Mouse (Mus musculus) urinary bladder, postnatal 10 days (tissue): ENCODE data around the gene Toe1.

ENCODE experiments used
- DNase-seq: peaks from one replicate; pipeline ENCODE4 v3.0.0; 2022; ENCODE audit warnings: low spot score

Toe1 gene

DNA sequence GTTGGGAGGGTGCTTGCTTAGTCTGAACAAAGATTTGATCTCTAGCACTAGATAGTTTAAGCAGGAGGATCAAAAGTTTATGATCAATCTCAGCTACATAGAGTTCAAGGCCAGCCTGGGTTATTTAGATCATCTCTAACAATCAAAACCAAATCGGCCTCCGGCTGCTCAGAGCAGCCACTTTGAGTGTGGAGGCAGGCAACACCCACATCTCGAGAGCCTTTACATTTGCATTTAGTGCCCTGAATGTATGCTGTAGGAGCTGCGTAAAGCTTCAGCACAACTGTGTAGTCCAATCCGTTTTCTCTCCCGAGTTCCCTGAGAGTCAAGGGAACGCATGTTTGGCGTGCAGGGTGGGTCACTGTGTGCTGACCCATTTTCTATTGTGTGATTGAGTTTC is 15.0 kb downstream of the Toe1 start:
- DNase-seq = no peak

DNA sequence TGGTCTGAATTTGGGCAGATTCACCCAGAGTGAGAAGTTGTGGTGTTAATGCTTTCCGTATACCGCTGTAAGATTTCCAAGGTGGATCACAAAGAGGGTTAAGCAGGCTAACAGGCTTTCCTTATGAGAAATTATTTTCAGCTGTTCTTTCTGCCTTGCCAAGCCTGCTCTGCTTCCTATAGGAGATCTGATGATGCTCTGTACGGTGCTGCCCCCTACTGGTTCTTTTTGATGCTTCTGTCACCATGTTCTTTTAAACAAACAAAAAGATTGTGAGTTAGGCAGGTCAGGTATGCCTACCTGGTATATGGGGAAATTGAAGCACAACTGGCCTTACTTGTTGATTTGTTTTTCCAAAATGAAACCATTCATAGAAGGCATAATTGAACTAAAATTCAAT is 18.5 kb downstream of the Toe1 start:
- DNase-seq = no peak

DNA sequence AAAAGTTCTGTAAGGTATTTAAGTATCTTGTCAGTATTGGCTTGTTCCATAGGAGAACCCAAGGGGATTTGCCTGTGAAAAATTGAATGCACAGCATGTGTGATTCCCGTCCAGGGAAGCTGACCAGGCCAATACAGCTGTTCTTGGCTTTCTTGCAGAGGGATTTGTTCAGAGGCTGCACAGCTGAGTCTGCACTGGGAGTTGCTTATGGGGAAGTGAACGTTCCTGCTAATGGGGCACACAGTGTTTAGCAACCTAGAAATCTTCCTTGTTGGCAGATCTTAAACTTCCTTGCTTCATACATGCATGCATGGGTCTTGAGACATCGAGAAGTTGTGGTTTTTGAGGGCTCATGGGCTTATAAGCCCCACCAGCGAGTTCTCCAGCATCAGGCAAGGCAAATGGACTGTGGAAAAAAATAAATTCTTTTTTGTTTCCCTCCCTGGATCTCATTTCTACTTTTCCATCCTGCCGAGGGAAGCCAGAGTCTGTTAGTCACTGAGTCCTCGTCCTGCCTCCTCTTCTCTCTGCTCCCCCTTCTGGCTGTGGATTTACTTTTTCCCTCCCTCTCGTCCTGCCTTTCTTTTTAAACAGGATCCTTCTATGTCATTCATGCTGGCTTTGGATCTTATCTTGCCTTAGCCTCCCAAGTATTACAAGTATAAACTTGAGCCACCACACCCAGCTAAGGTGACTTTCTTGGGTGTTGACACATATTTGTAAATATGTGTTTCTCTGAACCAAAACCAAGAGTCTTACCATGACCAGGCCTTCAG is 19.3 kb downstream of the Toe1 start:
- DNase-seq = no peak

DNA sequence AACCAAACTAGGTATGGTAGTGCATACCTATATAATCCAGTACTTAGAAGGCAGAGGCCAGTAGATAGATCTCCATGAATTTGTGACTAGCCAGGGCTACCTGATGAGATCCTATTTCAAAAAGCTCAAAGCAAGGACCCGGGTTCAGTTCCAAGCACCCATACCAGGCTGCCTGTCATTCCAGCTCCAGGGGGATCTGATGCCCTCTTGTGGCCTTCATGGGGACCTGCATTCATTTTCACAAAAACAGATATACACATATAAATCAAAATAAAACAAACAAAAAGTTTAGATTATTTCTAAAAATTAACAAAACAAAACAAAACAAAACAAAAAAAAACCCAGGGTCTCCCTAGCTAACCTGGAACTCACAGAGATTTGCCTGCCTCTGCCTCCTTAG is 20.9 kb downstream of the Toe1 start:
- no peak for DNase-seq

DNA sequence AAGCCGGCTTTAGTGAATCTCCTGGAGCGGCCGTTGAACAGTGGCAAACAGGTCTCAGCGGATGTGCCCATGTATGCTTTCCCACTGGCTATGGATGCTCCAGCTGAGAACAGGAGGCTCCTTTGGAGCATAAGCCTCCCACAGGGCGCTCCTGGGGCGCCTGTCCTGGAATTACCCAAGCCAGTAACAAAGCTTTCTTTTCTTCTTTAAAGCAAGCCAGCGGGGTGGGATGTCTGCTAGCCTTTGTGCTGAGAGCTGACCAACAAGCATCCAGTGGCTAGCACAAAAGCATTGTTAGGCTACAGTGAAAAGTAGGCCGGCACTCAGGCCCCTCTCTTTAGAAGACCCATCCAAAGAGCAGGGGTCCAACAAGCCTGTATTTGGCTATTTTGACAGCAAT is 25.3 kb downstream of the Toe1 start:
- DNase-seq = no peak

DNA sequence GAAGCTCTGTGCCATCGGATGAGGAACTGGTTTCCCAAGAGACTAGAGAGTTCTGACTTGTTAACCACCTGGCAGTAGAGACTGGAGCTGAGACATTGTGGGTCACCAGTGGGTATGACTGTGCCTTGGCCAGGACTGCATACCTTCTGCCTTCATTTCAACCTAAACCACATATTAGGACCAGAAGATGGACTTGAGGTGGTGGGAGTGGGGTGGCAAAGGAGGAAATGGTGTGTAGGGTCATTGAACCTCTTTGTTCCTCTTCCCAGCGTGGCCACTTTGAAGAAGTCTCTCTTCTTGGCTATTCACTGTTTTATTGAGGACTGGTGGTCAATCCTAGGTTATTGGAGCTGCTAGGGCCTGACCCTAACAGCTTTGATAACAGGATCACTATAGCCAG is 26.1 kb downstream of the Toe1 start:
- no peak for DNase-seq

DNA sequence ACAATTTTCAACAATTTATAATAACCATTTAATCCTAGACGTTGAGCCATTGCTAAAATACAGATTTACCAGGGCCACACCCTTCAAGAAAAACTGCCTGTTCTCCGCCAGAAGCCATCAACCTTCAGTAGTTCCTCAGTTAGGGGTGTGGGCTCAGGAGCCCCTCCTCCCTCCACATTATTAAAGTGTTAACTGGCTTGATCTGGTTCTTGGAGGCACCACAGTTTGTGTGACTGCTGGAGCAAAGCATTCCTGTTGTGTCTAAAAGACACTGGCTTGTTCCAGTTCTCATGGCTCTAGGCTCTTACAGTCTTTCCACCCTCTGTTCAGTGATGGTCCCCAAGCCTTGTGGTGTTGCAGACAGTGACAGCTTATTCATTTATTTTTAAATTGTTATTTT is 26.9 kb downstream of the Toe1 start:
- no peak for DNase-seq

DNA sequence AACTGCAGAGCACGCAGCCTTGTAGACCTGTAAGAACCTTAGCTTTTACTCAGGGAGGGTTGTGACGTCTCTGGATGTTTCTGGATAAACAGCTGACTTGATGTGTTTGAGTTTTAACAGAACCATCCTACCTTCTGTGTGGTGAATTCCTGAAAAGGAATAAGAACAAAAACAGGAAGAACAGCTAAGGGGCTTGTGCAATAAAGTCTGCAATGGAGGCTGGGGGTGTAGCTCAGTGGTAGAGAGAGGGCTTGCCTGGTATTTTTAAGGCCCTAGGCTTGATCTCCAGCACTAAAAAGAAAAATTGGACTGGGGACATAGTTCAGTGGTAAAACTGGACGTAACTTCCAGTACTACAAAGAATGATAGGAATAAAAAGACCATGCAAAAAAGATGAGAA is 30.4 kb downstream of the Toe1 start:
- no peak for DNase-seq

DNA sequence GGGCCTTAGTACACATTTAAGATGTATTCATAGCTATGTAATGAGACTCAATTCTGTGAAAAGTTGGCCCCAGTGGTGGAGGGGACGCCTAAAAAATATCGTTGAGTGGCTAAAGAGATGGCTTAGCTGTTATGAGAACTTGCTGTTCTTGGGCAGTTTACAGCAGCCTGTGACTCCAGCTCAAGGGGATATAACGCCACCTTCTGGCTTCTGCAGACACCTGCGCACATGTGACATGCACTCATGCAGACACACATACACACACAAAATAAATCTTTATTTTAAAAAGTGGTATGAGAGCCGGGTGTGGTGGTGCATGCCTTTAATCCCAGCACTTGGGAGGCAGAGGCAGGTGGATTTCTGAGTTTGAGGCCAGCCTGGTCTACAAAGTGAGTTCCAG is 31.0 kb downstream of the Toe1 start:
- DNase-seq = no peak

DNA sequence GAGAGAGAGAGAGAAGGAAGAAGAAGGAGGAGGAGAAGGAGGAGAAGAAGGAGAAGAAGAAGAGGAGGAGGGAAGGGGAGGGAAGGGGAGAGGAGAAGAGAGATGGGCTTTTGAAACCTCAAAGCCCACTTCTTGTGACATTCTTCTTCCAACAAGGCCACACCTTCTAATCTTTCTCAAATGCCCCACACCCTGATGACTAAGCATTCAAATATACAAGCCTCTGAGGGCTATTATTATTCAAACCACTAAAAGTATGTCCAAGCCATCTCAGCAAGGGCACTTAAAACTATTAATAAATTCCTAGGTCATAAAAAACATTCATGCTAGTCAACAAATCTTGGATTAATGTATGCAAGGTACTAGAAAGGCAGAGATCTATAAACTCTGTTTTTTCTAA is 38.4 kb downstream of the Toe1 start:
- no peak for DNase-seq

DNA sequence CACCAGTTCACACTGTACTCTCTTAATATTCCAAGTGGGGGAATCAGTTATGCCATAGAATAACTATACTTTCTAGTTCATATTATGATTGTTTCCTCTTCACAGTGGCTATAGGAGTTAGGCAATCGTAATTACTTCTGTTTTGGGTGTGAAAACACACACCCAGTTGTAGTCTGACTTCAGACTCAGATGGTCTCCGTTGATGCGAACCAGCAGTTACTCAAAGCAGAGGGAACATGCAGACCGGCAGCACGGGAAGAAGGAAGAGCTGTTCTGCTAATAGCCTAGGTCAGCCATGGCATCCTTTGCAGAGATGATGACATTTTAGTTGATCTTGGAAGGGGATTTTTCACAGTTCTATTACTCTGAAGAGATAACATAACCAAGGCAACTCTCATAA is 38.9 kb downstream of the Toe1 start:
- no peak for DNase-seq

DNA sequence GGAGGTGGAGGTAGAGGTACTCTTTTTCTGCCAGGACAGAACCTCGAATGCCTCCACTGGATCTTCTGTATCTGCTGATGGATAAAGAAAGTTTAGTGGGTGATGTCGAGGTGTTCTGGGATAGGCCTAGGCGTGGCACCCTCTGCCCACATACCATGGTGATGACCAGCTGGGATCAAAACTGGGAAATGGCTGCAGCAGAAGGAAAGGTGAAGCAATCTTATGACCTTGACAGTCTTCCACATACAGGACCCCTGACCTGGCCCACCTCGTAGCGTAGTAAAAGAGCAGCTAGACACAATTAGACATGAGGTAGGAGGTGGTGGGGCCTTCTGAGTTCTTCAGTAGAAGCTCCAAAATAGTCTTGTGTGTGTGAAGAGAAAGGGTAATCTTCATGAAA is 43.4 kb downstream of the Toe1 start:
- DNase-seq = no peak

DNA sequence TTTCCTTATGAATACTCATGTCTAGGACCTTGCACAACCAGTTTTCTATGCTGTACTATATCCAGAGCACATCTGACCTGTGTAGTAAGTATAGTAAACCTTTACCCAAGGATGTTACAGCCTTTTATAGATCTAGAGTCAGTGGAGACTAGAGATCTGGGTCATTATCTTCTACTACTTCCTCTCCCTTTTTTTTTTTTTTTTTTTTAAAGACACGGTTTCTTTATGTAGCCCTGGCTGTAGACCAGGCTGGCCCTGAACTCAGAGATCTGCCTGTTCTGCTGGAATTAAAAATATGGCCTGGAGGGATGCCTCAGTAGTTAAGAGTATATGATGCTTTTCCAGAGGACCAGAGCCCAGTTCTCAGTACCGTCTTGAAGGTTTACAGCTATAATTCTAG is 45.5 kb downstream of the Toe1 start:
- DNase-seq = no peak

DNA sequence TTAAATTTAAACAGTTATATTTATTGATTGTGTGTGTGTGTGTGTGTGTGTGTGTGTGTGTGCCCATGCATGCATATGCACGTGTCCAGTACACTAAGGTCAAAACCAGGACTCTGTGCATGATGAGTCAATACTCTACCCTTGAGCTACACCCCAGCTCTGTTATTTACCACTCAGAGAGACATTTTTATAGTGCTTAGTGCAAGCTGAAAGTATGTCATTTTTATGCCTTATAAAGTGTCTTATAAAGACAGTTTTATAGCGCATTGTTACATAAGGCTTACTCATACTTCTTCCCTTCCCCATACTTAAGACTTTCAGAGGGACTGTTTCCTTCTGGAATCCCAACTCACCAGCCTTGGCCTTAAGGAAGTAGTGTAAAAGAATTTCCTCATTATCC is 57.7 kb downstream of the Toe1 start:
- no peak for DNase-seq
